ENCODE assay signal across 27 mouse cellular contexts in genomic region chr19:37391869-37392268, GRCm38 (mm10). TPM values are rescaled to one million over a fixed set of nuclear protein-coding genes. Genes with fewer than 3 reads are reported as not detected.
A peak's percentile ranks its signal among the peaks of the same experiment; 100 is the strongest.
DNase-seq lines count a peak whose midpoint lies in the region; ATAC-seq and TF ChIP-seq lines count a peak whose summit lies in the region.
"Had no signal": no experiment of that assay in that cellular context is flagged by ENCODE, and none has a peak within 500 bp of the region (broad histone marks: within the 10 kb centered on the region; RNA-seq: fewer than 3 reads in every experiment).

No protein-coding gene starts in this region.

- H3K27ac ChIP-seq in stomach, postnatal 0 days (replicated peaks): no peak overlapping the region
- H3K27ac ChIP-seq: forebrain, embryonic 10.5 days; forebrain, embryonic 13.5 days; gastrocnemius, adult 2 months; hindbrain, embryonic 10.5 days; hindbrain, embryonic 13.5 days; hindbrain, postnatal 0 days had no signal

- H3K4me1 ChIP-seq in stomach, postnatal 0 days (replicated peaks; ENCODE audit: control insufficient read depth, insufficient read depth): no peaks in the 10 kb centered on the region
- H3K4me1 ChIP-seq: forebrain, embryonic 10.5 days; forebrain, embryonic 13.5 days; hindbrain, embryonic 10.5 days; hindbrain, embryonic 13.5 days had no signal

- H3K9ac ChIP-seq in stomach, postnatal 0 days (ENCODE audit: low read length): no peak overlapping the region
- H3K9ac ChIP-seq: forebrain, embryonic 13.5 days; hindbrain, embryonic 13.5 days had no signal

- intact Hi-C loops in heart, postnatal 14 days (cut with DNase I): no loop called here

- H3K9me3 ChIP-seq in stomach, postnatal 0 days (ENCODE audit: control insufficient read depth, low read length): no peaks in the 10 kb centered on the region
- H3K9me3 ChIP-seq: forebrain, embryonic 10.5 days; forebrain, embryonic 13.5 days; hindbrain, embryonic 10.5 days; hindbrain, embryonic 13.5 days had no signal

- no peaks in the 10 kb centered on the region for H3K27me3 ChIP-seq in stomach, postnatal 0 days (ENCODE audit: control insufficient read depth, insufficient read depth, low read length)
- H3K27me3 ChIP-seq: forebrain, embryonic 13.5 days; hindbrain, embryonic 13.5 days had no signal

- H3K4me2 ChIP-seq in stomach, postnatal 0 days (replicated peaks; ENCODE audit: low read depth): no peak overlapping the region
- H3K4me2 ChIP-seq: forebrain, embryonic 13.5 days; heart, embryonic 11.5 days; hindbrain, embryonic 13.5 days had no signal

- TF ChIP-seq EP300 in stomach, postnatal 0 days (optimal IDR thresholded peaks at IDR 0.05): no peak

- TF ChIP-seq CTCF in stomach, postnatal 0 days (IDR thresholded peaks at IDR 0.05; ENCODE audit: low read depth): no peak

- peak; percentile 82 for ATAC-seq in stomach, postnatal 0 days (ENCODE audit: low FRiP score, low TSS enrichment)
- ATAC-seq: CD4-positive, CD25-positive, alpha-beta regulatory T cell, adult 4 months; forebrain, embryonic 13.5 days; forebrain, embryonic 16.5 days; hindbrain, postnatal 0 days; inflammation-experienced regulatory T-cells, adult 6 months; intestine, embryonic 16.5 days had no signal

- DNase-seq in 3134 (ENCODE audit: extremely low read depth, insufficient read length, low spot score) (peak; percentile 62), 416B (ENCODE audit: low read depth) (peak; percentile 91)
- peak; percentile 85 for DNase-seq in Muller cell, postnatal 12 days (ENCODE audit: inconsistent ontology term)
- peak; percentile 19 for DNase-seq in stomach, postnatal 0 days (ENCODE audit: low spot score)
- DNase-seq in adrenal gland, adult (ENCODE audit: inconsistent age in 2 of 2, low spot score in 1 of 2): no peak
- DNase-seq in cerebellum, adult 11-12 months: no peak
- DNase-seq in heart, postnatal 14 days: no peak
- DNase-seq: adrenal gland, adult 8-10 months; adrenal gland, postnatal 25 days; B cell, adult 2 months; cerebellum, adult 18-20 months; cerebellum, adult 9-10 months; cerebellum, postnatal 14 days; gastrocnemius, adult 2 months; gastrocnemius, postnatal 14 days; heart, adult 11 months; heart, postnatal 36 days had no signal

- 81% methylated on average over 3 of the region's 3 CpGs for WGBS in stomach, postnatal 0 days

- no peaks in the 10 kb centered on the region for H3K36me3 ChIP-seq in stomach, postnatal 0 days (ENCODE audit: control insufficient read depth, insufficient read depth, low read length)

- H3K4me3 ChIP-seq in stomach, postnatal 0 days (ENCODE audit: low read depth, low read length): no peak overlapping the region
- H3K4me3 ChIP-seq: forebrain, embryonic 10.5 days; forebrain, embryonic 13.5 days; gastrocnemius, adult 2 months; hindbrain, embryonic 10.5 days; hindbrain, embryonic 13.5 days had no signal

RNA-seq across cellular contexts. Expression of gene Kif11, which starts 15.7 kb away (rescaled TPM):
- polyA plus RNA-seq in stomach, postnatal 0 days (2015; fragmentation: Nextera tagmentation; extraction: Ambion mirVana): 7.4 and 10.3 TPM in 2 replicates
- 1 to 10 TPM; 3.4 to 6.5 TPM for total RNA-seq in heart, postnatal 14 days (2021)

RNA-seq across cellular contexts. Expression of gene Hhex, which starts 42.7 kb away (rescaled TPM):
- 6.8 and 8.2 TPM in 2 replicates for polyA plus RNA-seq in stomach, postnatal 0 days (2015; fragmentation: Nextera tagmentation; extraction: Ambion mirVana)
- total RNA-seq in heart, postnatal 14 days (2021): 1 to 10 TPM; 4.5 to 4.6 TPM

RNA-seq across cellular contexts. Expression of gene Ide, which starts 54.2 kb away (rescaled TPM):
- polyA plus RNA-seq in stomach, postnatal 0 days (2015; fragmentation: Nextera tagmentation; extraction: Ambion mirVana): 213 and 221 TPM in 2 replicates
- total RNA-seq in heart, postnatal 14 days (2021): 10 to 100 TPM; 82.9 to 86.3 TPM

Comparison
In these comparisons a context has a peak if more than half of its experiments do, and no peak if none do; other contexts are left out.
1. DNase-seq: peak in 3134 (single experiment), 416B (single experiment), Muller cell, postnatal 12 days (single experiment) and stomach, postnatal 0 days (single experiment); none in adrenal gland, adult (0 of 2), cerebellum, adult 11-12 months (single experiment) and heart, postnatal 14 days (0 of 2).